Mouse (Mus musculus): Measurements from ENCODE around the gene Olfr48.

- TF ChIP-seq USF1 (IDR thresholded peaks at IDR 0.05; ENCODE audit: low read depth, low read length) (no peak), MXI1 (IDR thresholded peaks at IDR 0.05; ENCODE audit: low read depth, low read length) (no peak), POLR2A (IDR thresholded peaks at IDR 0.05; ENCODE audit: low read depth, low read length) (no peak), CTCF (conservative IDR thresholded peaks at IDR 0.05 in 1 of 2, IDR thresholded peaks at IDR 0.05 in 1 of 2; ENCODE audit: low read depth in 2 of 2, low read length in 2 of 2) (no peak)
Observed at GRCm38 (mm10) chr2:89841455-89841854, 6.5 kb downstream of the Olfr48 start, which contains the start of gene Olfr1256.
